Mouse (Mus musculus): Measurements from ENCODE around the gene St3gal5. TPM values are rescaled to one million over a fixed set of nuclear protein-coding genes. Genes with fewer than 3 reads are reported as not detected.

Gene St3gal5
- total RNA-seq, 2 experiments from 2014 or later: 85.0 to 99.9 TPM

DNA sequence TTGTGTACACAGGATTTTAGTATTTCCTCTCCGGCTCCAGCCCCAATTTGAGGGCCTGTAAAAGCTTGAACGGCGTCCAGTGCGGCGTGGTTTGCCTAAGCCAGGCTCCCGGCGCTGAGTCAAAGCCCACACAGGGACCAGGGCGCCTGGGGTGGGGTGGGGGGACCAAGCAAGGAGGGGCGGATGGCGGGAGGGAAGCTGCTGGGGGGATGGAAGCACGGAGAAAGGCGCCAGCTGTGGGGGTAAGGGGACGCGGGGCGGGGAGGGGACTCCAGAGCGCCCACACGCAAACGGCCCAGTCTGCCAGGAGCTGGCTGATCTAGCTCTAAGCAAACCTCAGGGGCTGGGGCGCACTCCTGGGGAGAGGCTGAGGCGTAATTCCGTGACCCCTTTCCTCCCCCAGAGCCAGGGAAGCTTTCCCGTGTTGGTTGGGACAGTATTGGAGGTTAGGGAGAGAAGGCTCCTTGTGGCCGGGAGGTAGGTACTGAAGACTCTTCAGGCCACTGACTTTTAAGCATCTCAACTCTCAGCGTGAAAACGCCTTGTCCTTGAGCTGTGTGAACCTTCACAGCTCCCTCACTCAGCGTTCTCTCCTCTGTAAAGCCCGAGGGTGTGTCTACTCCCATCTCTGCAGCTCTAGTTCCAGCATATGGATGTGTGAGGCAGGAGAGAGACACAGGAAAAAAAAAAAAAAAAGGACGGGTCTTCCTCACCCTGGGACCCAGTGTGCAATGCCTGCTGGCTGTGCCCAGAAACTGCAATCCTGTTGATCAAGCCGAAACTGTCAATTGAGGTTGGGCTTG lies 91.9 kb downstream of the St3gal5 start:
- intact Hi-C loops (cut with DNase I): no loop called here

DNA sequence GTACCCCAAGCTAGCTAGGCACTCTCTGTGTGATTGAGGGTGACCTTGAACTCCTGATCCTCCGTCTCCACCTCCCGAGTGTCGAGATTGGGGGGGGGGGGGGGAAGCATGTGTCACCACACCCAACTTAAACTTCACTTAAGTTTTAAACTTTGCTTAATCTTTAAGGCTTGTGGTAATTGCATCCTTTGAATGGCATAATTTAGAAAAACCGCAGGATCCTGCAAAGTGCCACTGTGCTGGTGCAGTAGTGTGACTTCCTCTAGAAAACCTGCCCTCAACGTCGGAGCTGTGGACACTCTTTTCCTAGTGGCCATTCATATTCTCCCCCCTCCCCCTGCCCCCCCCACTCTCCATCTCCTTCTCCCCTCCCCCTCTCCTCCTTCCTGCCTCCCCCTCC lies 92.7 kb downstream of the St3gal5 start:
- intact Hi-C loops (cut with DNase I): no loop called here
- DNase-seq: no peak

More for the DNA sequence above, 91.9 kb downstream of the St3gal5 start:
- peak in 1 of 2 experiments; percentile 54 for DNase-seq

DNA sequence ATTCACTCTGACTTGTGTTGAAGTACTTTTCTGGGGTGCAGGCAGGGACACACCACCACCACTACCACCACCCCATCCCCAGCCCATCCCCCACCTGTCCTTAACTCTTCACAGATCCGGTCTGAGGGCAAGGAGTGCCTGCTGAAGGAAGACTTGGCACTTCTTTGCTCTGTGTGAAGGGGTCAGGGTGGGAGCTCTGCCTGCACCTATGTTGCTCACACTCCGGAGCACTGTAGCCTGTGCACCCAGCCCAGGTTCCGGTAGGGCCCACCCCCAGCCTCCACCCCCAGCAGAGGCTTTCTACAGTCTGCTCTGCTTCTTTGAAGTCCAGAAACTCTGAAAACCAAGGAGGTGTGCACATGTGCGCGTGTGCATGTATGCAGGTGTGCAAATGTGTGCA lies 93.2 kb downstream of the St3gal5 start:
- intact Hi-C loops (cut with DNase I): no loop called here
- DNase-seq: no peak

- no peak for DNase-seq
- intact Hi-C loops (cut with DNase I): no loop called here
These were observed 99.3 kb downstream of the St3gal5 start for GRCm38 (mm10) chr6:72196660-72197059.

GRCm38 (mm10) chr6:72197515-72197914 lies 100.1 kb downstream of the St3gal5 start:
- DNase-seq: no peak
- intact Hi-C loops (cut with DNase I): no loop called here

GRCm38 (mm10) chr6:72200595-72201256 lies 103.3 kb downstream of the St3gal5 start:
- intact Hi-C loops (cut with DNase I): no loop called here
- peak; percentile 55 to 63 for DNase-seq

DNA sequence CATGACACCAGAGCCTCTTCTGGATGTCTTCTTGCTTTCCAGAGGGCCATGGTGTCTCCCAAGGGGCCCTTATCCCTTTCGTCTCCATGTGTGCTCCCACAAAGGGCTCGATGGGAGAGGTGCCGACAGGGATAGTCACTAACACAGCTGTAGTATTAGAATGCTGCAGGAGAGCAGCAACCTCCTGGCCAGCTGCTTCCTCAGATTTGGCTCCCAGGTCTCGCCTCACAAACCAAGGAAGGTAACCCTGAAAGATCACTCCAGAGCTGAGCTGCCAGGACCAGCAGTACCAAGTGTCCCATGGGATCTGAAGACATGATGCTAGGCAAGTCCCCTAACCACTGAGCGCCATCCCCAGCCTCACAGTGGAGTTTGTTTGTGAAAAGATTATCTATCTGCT lies 105.3 kb downstream of the St3gal5 start:
- DNase-seq: no peak
- intact Hi-C loops (cut with DNase I): no loop called here

- intact Hi-C loops (cut with DNase I): no loop called here
- no peak for DNase-seq
These were observed 105.9 kb downstream of the St3gal5 start for GRCm38 (mm10) chr6:72203279-72203678.

Other genes starting within 250 kb of the St3gal5 start
- 10 to 100 TPM; 67.9 to 70.0 TPM for gene Ptcd3, start 188.8 kb upstream of the St3gal5 start, total RNA-seq (2021)
- 10 to 100 TPM; 32.3 to 40.5 TPM for gene Polr1a, start 188.5 kb upstream of the St3gal5 start, total RNA-seq (2021)
- gene Atoh8, start 138.0 kb downstream of the St3gal5 start, total RNA-seq (2021): 1 to 10 TPM; 5.2 to 5.7 TPM
- gene Sftpb, start 207.0 kb downstream of the St3gal5 start, total RNA-seq (2021): not detected
- gene Usp39, start 247.6 kb downstream of the St3gal5 start, total RNA-seq (2021): 10 to 100 TPM; 18.1 to 18.2 TPM
- 1 to 10 TPM; 9.0 to 9.5 TPM for gene 0610030E20Rik, start 249.7 kb downstream of the St3gal5 start, total RNA-seq (2021)

Measured in gastrocnemius, postnatal 36 days (tissue).